Mouse (Mus musculus): ENCODE data around the gene Fibp.

GRCm38 (mm10) chr19:5485371-5485770 lies 25.0 kb downstream of the Fibp start:
- TF ChIP-seq GATA1 (IDR thresholded peaks at IDR 0.05; ENCODE audit: low read length) (no peak), TAL1 (IDR thresholded peaks at IDR 0.05; ENCODE audit: low read length) (no peak)

All from erythroblast, embryonic 14.5 days (primary cell).